Mouse (Mus musculus) forebrain, embryonic 11.5 days (tissue): ENCODE measurements around the gene Tmem184b. TPM values are rescaled to one million over a fixed set of nuclear protein-coding genes. Genes with fewer than 3 reads are reported as not detected.

ENCODE experiments used
- ATAC-seq: fragments of 200-750 bp; cut with Nextera tagmentation; replicated peaks from 2 replicates; pipeline ENCODE4 v1.8.0; 2017; ENCODE audit warnings: moderate TSS enrichment; ENCODE audit not compliant: low FRiP score
- DNase-seq: peaks from one replicate; pipeline ENCODE4 v3.0.0-alpha.2; 2017; ENCODE audit warnings: low spot score
- H3K27ac ChIP-seq: fragments of 300-500 bp; sonication (generic); 2 replicates; pipeline ENCODE4 v1.5.1; 2014; ENCODE audit warnings: low read depth, low read length
- H3K27me3 ChIP-seq: fragments of 300-500 bp; sonication (generic); 2 replicates; pipeline ENCODE4 v1.6.1; 2014; ENCODE audit warnings: mild to moderate bottlenecking, low read length, mixed read lengths; ENCODE audit not compliant: control insufficient read depth, insufficient read depth
- H3K36me3 ChIP-seq: fragments of 300-500 bp; sonication (generic); 2 replicates; pipeline ENCODE4 v1.6.1; 2014; ENCODE audit warnings: mild to moderate bottlenecking, low read length, moderate library complexity, mixed read lengths; ENCODE audit not compliant: control insufficient read depth, insufficient read depth
- H3K4me1 ChIP-seq: fragments of 300-500 bp; sonication (generic); replicated peaks from 2 replicates; pipeline ENCODE4 v1.6.1; 2014; ENCODE audit warnings: low read length, mixed read lengths; ENCODE audit not compliant: control insufficient read depth, insufficient read depth
- H3K4me2 ChIP-seq: fragments of 300-500 bp; sonication (generic); 2 replicates; pipeline ENCODE4 v1.6.1; 2014; ENCODE audit warnings: low read depth, mild to moderate bottlenecking, low read length, moderate library complexity, mixed read lengths; ENCODE audit not compliant: severe bottlenecking
- H3K4me3 ChIP-seq: fragments of 300-500 bp; sonication (generic); 2 replicates; pipeline ENCODE4 v1.5.1; 2014; ENCODE audit warnings: low read depth, low read length
- H3K9ac ChIP-seq: fragments of 300-500 bp; sonication (generic); 2 replicates; pipeline ENCODE4 v1.6.1; 2014; ENCODE audit warnings: low read length
- H3K9me3 ChIP-seq: fragments of 300-500 bp; sonication (generic); 2 replicates; pipeline ENCODE4 v1.6.1; 2016; ENCODE audit warnings: low read length, mixed read lengths; ENCODE audit not compliant: control insufficient read depth
- WGBS: fragments of 180-500 bp; shearing (Covaris S2); extraction: QIAGEN DNeasy Blood & Tissue Kit; methylation state at CpG from one replicate; pipeline ENCODE4 v1.1.7; 2014; 5-methylcytosine and 5-hydroxymethylcytosine counted together
- microRNA counts: library from miRNA; unstranded; fragments of <30 nt; microRNA quantifications from one replicate; lab custom pipeline; 2015
- microRNA-seq: library from miRNA; unstranded; fragments of <30 nt; microRNA quantifications from one replicate; pipeline ENCODE4, GENCODE M21; 2016; ENCODE audit not compliant: insufficient number of aligned reads
- polyA plus RNA-seq: library from polyadenylated mRNA; unstranded; fragments of >200 nt; fragmentation: Nextera tagmentation; extraction: Ambion mirVana; gene quantifications from 2 replicates; pipeline ENCODE4 v1.2.1, GENCODE M21; 2014

Tmem184b gene
- polyA plus RNA-seq, 1 experiment from 2014 or later: 55.2 TPM

DNA sequence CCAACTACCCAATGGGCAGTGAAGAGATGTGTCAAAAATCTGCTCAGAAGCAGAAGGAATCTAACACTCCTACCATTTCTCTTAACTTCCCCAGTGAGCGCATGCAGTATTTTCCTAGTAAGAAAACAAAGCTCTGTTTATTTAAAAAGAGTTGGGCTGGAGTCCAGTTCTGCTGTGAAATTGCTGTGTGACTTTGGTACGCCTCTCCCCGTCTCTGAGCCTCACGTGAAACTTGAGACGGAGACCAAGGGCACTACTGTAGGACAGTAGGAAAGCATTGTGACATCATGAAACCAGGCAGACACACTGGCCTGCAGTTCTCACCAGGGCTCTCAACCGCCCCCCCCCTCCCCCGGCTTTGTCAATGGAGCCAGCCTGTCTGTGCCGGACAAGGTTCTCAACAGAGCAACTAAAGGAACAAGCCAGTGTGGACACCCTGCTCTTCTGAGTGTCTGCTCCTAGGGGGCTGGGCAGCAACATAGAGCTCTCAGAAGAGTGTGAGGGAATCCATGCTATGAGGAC is 89.5 kb downstream of the Tmem184b start:
- no peak overlapping the region for H3K27ac ChIP-seq
- no peaks in the 10 kb centered on the region for H3K4me1 ChIP-seq
- no peak overlapping the region for H3K4me2 ChIP-seq
- H3K9me3 ChIP-seq: no peaks in the 10 kb centered on the region
- no peaks in the 10 kb centered on the region for H3K36me3 ChIP-seq
- H3K4me3 ChIP-seq: no peak overlapping the region
- no peaks in the 10 kb centered on the region for H3K27me3 ChIP-seq
- ATAC-seq: no peak
- 86% methylated on average over 8 of the region's 8 CpGs for WGBS
- no peak for DNase-seq
- H3K9ac ChIP-seq: no peak overlapping the region

MicroRNAs encoded within 50 kb of the gene (microRNA counts, 519-probe panel; counts per million panel counts)
- 31.2 counts per million for microRNA mmu-miR-1943 (lab: Ali Mortazavi, UCI)

Small RNAs within 50 kb of the gene (microRNA-seq; reads per million reads assigned to microRNA genes)
- gene Mir1943: 3.4 reads per million

Other genes with a start within 250 kb of the Tmem184b start
- gene Sox10, start 238.3 kb downstream of the Tmem184b start, polyA plus RNA-seq: 1.3 and 1.4 TPM in 2 replicates
- 29.0 and 32.4 TPM in 2 replicates for gene Pick1, start 174.4 kb downstream of the Tmem184b start, polyA plus RNA-seq
- 0.31 and 0.41 TPM in 2 replicates for gene Gm49486, start 174.2 kb downstream of the Tmem184b start, polyA plus RNA-seq
- gene Slc16a8, start 148.8 kb downstream of the Tmem184b start, polyA plus RNA-seq: 0.16 TPM in 1 of 2 replicates, not detected in the other
- gene Baiap2l2, start 118.0 kb downstream of the Tmem184b start, polyA plus RNA-seq: 1.3 and 4.2 TPM in 2 replicates
- gene Pla2g6, start 75.2 kb downstream of the Tmem184b start, polyA plus RNA-seq: 20.8 and 22.3 TPM in 2 replicates
- gene Maff, start 56.9 kb downstream of the Tmem184b start, polyA plus RNA-seq: 1.5 TPM in 2 replicates
- 209 and 213 TPM in 2 replicates for gene Csnk1e, start 52.0 kb upstream of the Tmem184b start, polyA plus RNA-seq
- gene Kcnj4, start 101.7 kb upstream of the Tmem184b start, polyA plus RNA-seq: not detected in 2 replicates
- gene Kdelr3, start 112.8 kb upstream of the Tmem184b start, polyA plus RNA-seq: 9.7 and 10.3 TPM in 2 replicates
- gene Ddx17, start 143.2 kb upstream of the Tmem184b start, polyA plus RNA-seq: 109 TPM in 2 replicates
- gene Dmc1, start 201.5 kb upstream of the Tmem184b start, polyA plus RNA-seq: 1.5 and 1.6 TPM in 2 replicates